Mouse (Mus musculus): ENCODE measurements around the gene Spz1. TPM values are rescaled to one million over a fixed set of nuclear protein-coding genes. Genes with fewer than 3 reads are reported as not detected.

The Spz1 gene
- total and polyA plus RNA-seq, 2 experiments from 2014 or later: not detected

GRCm38 (mm10) chr13:92584094-92584717 is 8.2 kb upstream of the Spz1 start:
- Histone ChIP-seq H3K4me2 (ENCODE audit: low read depth, low read length) (no peak overlapping the region), H3K27me3 (ENCODE audit: insufficient read depth, low read length) (no peaks in the 10 kb centered on the region), H3K4me1 (ENCODE audit: insufficient read depth, low read length) (no peaks in the 10 kb centered on the region), H3K36me3 (ENCODE audit: insufficient read depth, low read length) (no peaks in the 10 kb centered on the region), H3K9me3 (ENCODE audit: low read length) (no peaks in the 10 kb centered on the region), H3K4me3 (ENCODE audit: low read length) (no peak overlapping the region), H3K9ac (replicated peaks; ENCODE audit: low read length) (no peak overlapping the region), H3K27ac (no peak overlapping the region)
- DNase-seq (ENCODE audit: low spot score) (peak; percentile 31), ATAC-seq (no peak)
- WGBS: 45% methylated on average over 8 of the region's 8 CpGs
- TF ChIP-seq CTCF (IDR thresholded peaks at IDR 0.05; ENCODE audit: low read depth): no peak

- DNase-seq (ENCODE audit: low spot score): peak; percentile 84
- Histone ChIP-seq H3K9ac (replicated peaks; ENCODE audit: low read length) (no peak overlapping the region), H3K4me3 (ENCODE audit: low read length) (no peak overlapping the region), H3K27ac (no peak overlapping the region), H3K27me3 (ENCODE audit: insufficient read depth, low read length) (no peaks in the 10 kb centered on the region), H3K4me2 (ENCODE audit: low read depth, low read length) (no peak overlapping the region), H3K4me1 (ENCODE audit: insufficient read depth, low read length) (no peaks in the 10 kb centered on the region), H3K36me3 (ENCODE audit: insufficient read depth, low read length) (no peaks in the 10 kb centered on the region), H3K9me3 (ENCODE audit: low read length) (no peaks in the 10 kb centered on the region)
- ATAC-seq: peak; percentile 73
- 28% methylated on average over 10 of the region's 10 CpGs for WGBS
- TF ChIP-seq CTCF (IDR thresholded peaks at IDR 0.05; ENCODE audit: low read depth): peak; percentile 76
These were observed 4.5 kb upstream of the Spz1 start for GRCm38 (mm10) chr13:92580220-92581043.

- 81% methylated on average over 4 of the region's 4 CpGs for WGBS
- Histone ChIP-seq H3K4me1 (ENCODE audit: insufficient read depth, low read length) (no peaks in the 10 kb centered on the region), H3K27me3 (ENCODE audit: insufficient read depth, low read length) (no peaks in the 10 kb centered on the region), H3K9ac (replicated peaks; ENCODE audit: low read length) (no peak overlapping the region), H3K27ac (no peak overlapping the region), H3K36me3 (ENCODE audit: insufficient read depth, low read length) (no peaks in the 10 kb centered on the region), H3K4me3 (ENCODE audit: low read length) (no peak overlapping the region), H3K4me2 (ENCODE audit: low read depth, low read length) (no peak overlapping the region), H3K9me3 (ENCODE audit: low read length) (no peaks in the 10 kb centered on the region)
- DNase-seq (ENCODE audit: low spot score): no peak
- ATAC-seq: no peak
- no peak for TF ChIP-seq CTCF (IDR thresholded peaks at IDR 0.05; ENCODE audit: low read depth)
These were observed 2.2 kb upstream of the Spz1 start for GRCm38 (mm10) chr13:92578210-92578609.

- DNase-seq (ENCODE audit: low spot score) (no peak), ATAC-seq (no peak)
- H3K4me1 ChIP-seq (ENCODE audit: insufficient read depth, low read length): no peaks in the 10 kb centered on the region
- no peak overlapping the region for H3K4me3 ChIP-seq (ENCODE audit: low read length)
- no peaks in the 10 kb centered on the region for H3K27me3 ChIP-seq (ENCODE audit: insufficient read depth, low read length)
- H3K9ac ChIP-seq (replicated peaks; ENCODE audit: low read length): no peak overlapping the region
- H3K9me3 ChIP-seq (ENCODE audit: low read length): no peaks in the 10 kb centered on the region
- no peak overlapping the region for H3K4me2 ChIP-seq (ENCODE audit: low read depth, low read length)
- 45% methylated on average over 6 of the region's 6 CpGs for WGBS
- H3K27ac ChIP-seq: no peak overlapping the region
- TF ChIP-seq CTCF (IDR thresholded peaks at IDR 0.05; ENCODE audit: low read depth): no peak
- no peaks in the 10 kb centered on the region for H3K36me3 ChIP-seq (ENCODE audit: insufficient read depth, low read length)
These were observed 716 bp upstream of the Spz1 start for GRCm38 (mm10) chr13:92576688-92577087.

GRCm38 (mm10) chr13:92559429-92559828 is 16.5 kb downstream of the Spz1 start:
- Histone ChIP-seq H3K9me3 (ENCODE audit: low read length) (no peaks in the 10 kb centered on the region), H3K4me2 (ENCODE audit: low read depth, low read length) (no peak overlapping the region), H3K27me3 (ENCODE audit: insufficient read depth, low read length) (no peaks in the 10 kb centered on the region), H3K9ac (replicated peaks; ENCODE audit: low read length) (no peak overlapping the region), H3K36me3 (ENCODE audit: insufficient read depth, low read length) (no peaks in the 10 kb centered on the region), H3K4me1 (ENCODE audit: insufficient read depth, low read length) (no peaks in the 10 kb centered on the region), H3K27ac (no peak overlapping the region), H3K4me3 (ENCODE audit: low read length) (no peak overlapping the region)
- WGBS: 67% methylated on average over 5 of the region's 5 CpGs
- TF ChIP-seq CTCF (IDR thresholded peaks at IDR 0.05; ENCODE audit: low read depth): no peak
- DNase-seq (ENCODE audit: low spot score): no peak
- no peak for ATAC-seq

- WGBS: 61% methylated on average over 2 of the region's 2 CpGs
- no peaks in the 10 kb centered on the region for H3K9me3 ChIP-seq (ENCODE audit: low read length)
- no peak for ATAC-seq
- no peak overlapping the region for H3K9ac ChIP-seq (replicated peaks; ENCODE audit: low read length)
- DNase-seq (ENCODE audit: low spot score): no peak
- no peaks in the 10 kb centered on the region for H3K27me3 ChIP-seq (ENCODE audit: insufficient read depth, low read length)
- H3K27ac ChIP-seq: no peak overlapping the region
- no peak overlapping the region for H3K4me3 ChIP-seq (ENCODE audit: low read length)
- no peaks in the 10 kb centered on the region for H3K4me1 ChIP-seq (ENCODE audit: insufficient read depth, low read length)
- no peaks in the 10 kb centered on the region for H3K36me3 ChIP-seq (ENCODE audit: insufficient read depth, low read length)
- no peak overlapping the region for H3K4me2 ChIP-seq (ENCODE audit: low read depth, low read length)
- TF ChIP-seq CTCF (IDR thresholded peaks at IDR 0.05; ENCODE audit: low read depth): no peak
These were observed 18.7 kb downstream of the Spz1 start for GRCm38 (mm10) chr13:92557229-92557628.
